Mouse (Mus musculus) right cerebral cortex, adult 2 months (tissue): ENCODE data around the gene Tmem220.

Source experiments
- DNase-seq, 2 experiments: peaks; one replicate each; pipeline ENCODE4 v3.0.0; 2021 to 2022; ENCODE audit warnings: low spot score in 2 of 2

The Tmem220 gene

DNA sequence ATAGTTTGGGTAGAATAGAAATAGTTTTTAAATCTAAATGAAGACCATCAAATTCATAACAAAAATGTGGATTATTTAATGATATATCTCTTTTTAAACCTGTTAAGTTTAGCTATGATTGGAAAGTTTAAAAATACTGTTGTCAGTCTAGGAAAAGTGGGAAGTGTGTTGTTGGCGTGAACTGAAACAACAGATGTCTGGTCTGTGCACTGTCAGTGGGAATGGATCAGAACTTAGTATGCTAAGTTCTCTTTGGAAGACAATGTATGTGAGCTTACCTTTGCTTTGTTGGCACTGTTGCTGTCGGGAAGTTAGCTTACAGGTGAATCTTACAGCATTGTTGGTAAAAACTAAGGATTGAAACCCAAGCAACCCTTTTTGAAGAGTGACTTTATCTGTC, 36.4 kb downstream of the Tmem220 start:
- DNase-seq, result no peak

GRCm38 (mm10) chr11:67062726-67063125, 37.8 kb downstream of the Tmem220 start:
- DNase-seq, result peak in 1 of 2 experiments; percentile 12

DNA sequence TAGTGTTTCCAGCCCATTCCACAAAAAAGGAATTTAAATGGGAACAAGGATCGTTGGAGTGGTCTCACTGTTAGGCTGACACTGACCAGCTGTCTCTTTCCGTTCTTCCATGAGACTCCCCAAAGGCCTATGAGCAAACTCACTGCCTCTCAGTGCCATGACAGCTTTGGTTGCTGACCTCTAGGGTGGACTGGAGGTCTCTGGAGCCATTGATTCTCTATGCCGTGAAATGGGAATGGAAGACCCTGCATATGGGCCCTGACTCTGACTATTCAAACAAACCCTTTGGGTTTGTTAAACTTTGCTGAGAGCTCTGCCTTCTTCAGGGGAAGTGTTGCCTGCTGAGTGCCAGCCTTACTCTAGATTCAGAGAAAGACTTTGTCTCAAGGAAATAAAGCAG, 42.8 kb downstream of the Tmem220 start:
- no peak for DNase-seq

DNA sequence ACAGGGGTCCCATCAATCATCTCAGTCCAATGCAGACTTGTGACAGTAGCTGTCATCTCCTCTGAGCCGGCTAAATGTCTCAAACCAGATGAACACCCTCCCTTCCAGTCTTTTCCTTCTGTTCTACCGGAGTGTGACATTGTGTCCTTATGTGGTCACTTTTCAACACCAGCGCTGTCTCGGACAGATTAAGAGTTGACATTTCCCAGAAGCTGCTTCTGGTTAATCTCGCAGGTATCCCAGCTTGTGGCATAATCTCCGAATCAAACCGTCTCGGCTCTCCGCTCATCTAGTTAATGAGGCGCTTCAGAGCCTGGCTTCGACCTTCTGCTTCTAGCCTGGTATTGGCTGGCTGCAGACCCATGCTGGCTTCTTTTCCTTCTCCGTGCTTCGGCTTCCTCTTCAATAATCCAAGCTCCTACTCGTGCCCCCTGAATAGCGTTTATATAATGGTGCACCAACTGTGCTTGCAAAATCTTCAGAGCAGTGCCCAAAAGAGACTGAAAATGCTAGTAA, 47.7 kb downstream of the Tmem220 start:
- DNase-seq, result no peak

DNA sequence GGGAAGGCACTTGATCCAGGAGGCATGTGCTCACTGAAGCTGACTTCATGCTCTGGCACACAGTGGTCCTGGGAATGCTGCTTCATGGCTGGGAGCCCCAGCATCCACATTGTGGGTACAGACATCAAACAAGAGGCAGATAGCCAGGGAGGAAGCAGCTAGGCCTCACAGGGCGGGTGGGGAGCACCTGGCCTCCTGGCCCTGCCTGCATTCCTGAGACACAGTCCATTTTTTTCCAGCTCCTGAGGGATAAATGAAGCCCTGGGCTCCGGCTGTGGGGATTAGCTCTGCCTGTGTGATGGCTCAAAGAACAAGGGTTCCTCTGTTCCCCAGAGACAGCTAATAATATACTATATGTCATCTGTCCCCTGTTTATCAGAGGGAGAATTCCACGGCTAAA, 50.1 kb downstream of the Tmem220 start:
- no peak for DNase-seq

- DNase-seq, result no peak
Observed at GRCm38 (mm10) chr11:67076781-67077180, 51.8 kb downstream of the Tmem220 start.

- DNase-seq, result no peak
Observed at GRCm38 (mm10) chr11:67077435-67077834, 52.5 kb downstream of the Tmem220 start.

DNA sequence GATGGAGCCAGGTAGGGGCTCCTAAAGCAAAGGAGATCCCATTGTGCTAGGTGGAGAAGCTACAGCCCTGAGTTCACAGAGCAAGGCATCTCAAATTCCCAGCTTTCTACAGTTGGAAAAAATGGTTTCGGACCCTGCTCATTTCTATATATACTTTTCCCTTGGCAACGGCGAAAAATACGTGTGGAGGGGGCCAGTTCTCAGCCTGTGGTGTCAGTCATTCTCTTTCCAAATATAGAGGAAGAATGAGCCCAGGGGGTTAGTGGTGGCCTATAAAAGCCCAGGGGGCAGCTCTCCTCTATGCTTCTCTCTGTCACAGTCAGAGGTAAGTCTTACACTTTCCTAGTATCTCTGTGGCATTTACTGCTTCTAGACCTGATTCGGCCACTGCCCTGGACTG, 53.0 kb downstream of the Tmem220 start, which contains the start of gene Myh3:
TSS of gene Myh3 (plus strand) at position 301 of the 400 bp plus-strand sequence.
- DNase-seq, result no peak

- DNase-seq, result no peak
Observed at GRCm38 (mm10) chr11:67078888-67079287, 53.9 kb downstream of the Tmem220 start.

- no peak for DNase-seq
Observed at GRCm38 (mm10) chr11:67079740-67080139, 54.8 kb downstream of the Tmem220 start.

GRCm38 (mm10) chr11:67080168-67080567, 55.2 kb downstream of the Tmem220 start:
- DNase-seq, result peak; percentile 37 to 66

GRCm38 (mm10) chr11:67081125-67081649, 56.2 kb downstream of the Tmem220 start:
- no peak for DNase-seq

GRCm38 (mm10) chr11:67082188-67082587, 57.2 kb downstream of the Tmem220 start:
- DNase-seq, result no peak

DNA sequence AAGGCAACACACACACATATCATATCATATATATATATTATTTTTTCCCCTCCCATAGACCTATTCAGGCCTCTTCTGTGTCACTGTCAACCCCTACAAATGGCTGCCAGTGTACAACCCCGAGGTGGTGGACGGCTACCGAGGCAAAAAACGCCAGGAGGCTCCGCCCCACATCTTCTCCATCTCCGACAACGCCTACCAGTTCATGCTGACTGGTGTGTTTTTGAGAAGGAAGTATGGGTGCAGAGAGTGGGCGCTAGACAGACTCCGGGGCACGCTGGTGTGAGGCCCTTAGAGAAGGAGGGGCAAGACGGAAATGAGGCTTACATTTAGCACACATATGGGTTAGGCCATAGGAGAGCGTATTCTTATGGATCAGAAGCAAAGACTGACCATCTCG, 57.8 kb downstream of the Tmem220 start:
- DNase-seq, result no peak

DNA sequence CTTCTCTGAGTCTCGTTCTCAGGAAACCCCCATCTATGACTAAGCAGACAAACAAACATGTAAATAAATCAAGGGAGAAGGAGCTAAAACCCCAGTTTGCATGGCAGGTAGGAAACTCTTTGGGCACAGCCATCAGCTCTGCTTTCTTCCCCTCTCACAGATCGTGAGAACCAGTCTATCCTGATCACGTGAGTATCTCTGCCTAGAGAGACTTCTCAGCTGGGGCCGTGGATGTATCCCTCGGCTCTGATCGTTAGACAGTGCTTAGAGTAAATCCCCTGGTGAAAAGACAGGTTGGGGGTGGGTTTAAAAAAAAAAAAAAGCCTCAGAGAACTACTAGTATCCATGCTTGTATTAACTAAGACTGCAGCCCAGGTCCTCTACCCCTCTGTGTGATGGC, 58.3 kb downstream of the Tmem220 start:
- no peak for DNase-seq

DNA sequence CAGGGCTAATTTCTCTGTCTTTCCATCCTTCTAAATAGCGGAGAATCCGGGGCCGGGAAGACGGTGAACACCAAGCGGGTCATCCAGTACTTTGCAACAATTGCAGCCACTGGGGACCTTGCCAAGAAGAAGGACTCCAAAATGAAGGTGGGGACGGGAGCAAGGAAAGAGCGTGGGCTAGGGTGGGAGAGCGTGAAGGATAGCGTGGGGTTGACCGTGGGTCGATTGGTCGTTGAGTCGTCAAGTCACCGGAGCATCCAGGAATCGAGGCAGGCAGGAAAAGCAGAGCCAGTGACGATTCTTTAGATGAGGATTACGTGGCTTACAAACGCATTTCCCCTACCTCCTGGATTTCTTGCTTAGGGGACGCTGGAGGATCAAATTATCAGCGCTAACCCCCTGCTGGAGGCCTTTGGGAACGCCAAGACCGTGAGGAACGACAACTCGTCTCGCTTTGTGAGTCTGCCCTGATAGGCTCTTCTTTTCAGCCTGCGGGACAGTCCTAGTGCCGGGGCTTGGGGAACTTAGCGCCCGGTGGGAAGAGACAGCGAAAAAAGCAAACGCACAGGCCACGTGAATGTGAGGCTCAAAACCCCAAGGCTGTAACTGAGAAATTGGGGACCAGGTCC, 58.9 kb downstream of the Tmem220 start:
- DNase-seq, result no peak
